Mouse (Mus musculus): ENCODE measurements around the gene Pla2r1. TPM values are rescaled to one million over a fixed set of nuclear protein-coding genes. Genes with fewer than 3 reads are reported as not detected.
A peak's percentile ranks its signal among the peaks of the same experiment; 100 is the strongest.

The Pla2r1 gene
- total RNA-seq, 2 experiments from 2014 or later: 0.82 to 1.6 TPM

- DNase-seq: no peak
- intact Hi-C loops (cut with DNase I): no loop called here
- H3K27ac ChIP-seq: no peak overlapping the region
Measured at GRCm38 (mm10) chr2:60384083-60384762, 168.9 kb downstream of the Pla2r1 start.

GRCm38 (mm10) chr2:60382858-60383669, 170.0 kb downstream of the Pla2r1 start, which contains the start of gene Ly75:
Gene Ly75 (minus strand): TSS chr2:60383303.
- Histone ChIP-seq H3K27ac (no peak within 1 kb of the TSS), H3K4me3 (peak within 1 kb of the TSS; percentile 77)
- intact Hi-C loops (cut with DNase I): no loop called here
- DNase-seq: peak; percentile 85
- TF ChIP-seq CTCF (IDR thresholded peaks at IDR 0.05): no peak

More at GRCm38 (mm10) chr2:60384083-60384762, 168.9 kb downstream of the Pla2r1 start:
- no peak overlapping the region for H3K4me3 ChIP-seq
- no peak for TF ChIP-seq CTCF (IDR thresholded peaks at IDR 0.05)

GRCm38 (mm10) chr2:60382346-60382745, 170.8 kb downstream of the Pla2r1 start:
- TF ChIP-seq CTCF (IDR thresholded peaks at IDR 0.05): no peak
- H3K4me3 ChIP-seq: peak overlapping the region; percentile 77
- H3K27ac ChIP-seq: no peak overlapping the region
- DNase-seq: no peak
- intact Hi-C loops (cut with DNase I): no loop called here

- no peak for DNase-seq
- TF ChIP-seq CTCF (IDR thresholded peaks at IDR 0.05): no peak
- intact Hi-C loops (cut with DNase I): no loop called here
- no peak overlapping the region for H3K4me3 ChIP-seq
- H3K27ac ChIP-seq: no peak overlapping the region
Measured at GRCm38 (mm10) chr2:60377260-60377659, 175.8 kb downstream of the Pla2r1 start.

GRCm38 (mm10) chr2:60375608-60376107, 177.4 kb downstream of the Pla2r1 start:
- intact Hi-C loops (cut with DNase I): no loop called here
- Histone ChIP-seq H3K27ac (no peak overlapping the region), H3K4me3 (no peak overlapping the region)
- no peak for TF ChIP-seq CTCF (IDR thresholded peaks at IDR 0.05)
- DNase-seq: no peak

GRCm38 (mm10) chr2:60375126-60375525, 178.0 kb downstream of the Pla2r1 start:
- no peak overlapping the region for H3K27ac ChIP-seq
- no peak overlapping the region for H3K4me3 ChIP-seq
- no peak for DNase-seq
- TF ChIP-seq CTCF (IDR thresholded peaks at IDR 0.05): no peak
- intact Hi-C loops (cut with DNase I): no loop called here

- H3K4me3 ChIP-seq: no peak overlapping the region
- no peak overlapping the region for H3K27ac ChIP-seq
- TF ChIP-seq CTCF (IDR thresholded peaks at IDR 0.05): no peak
- intact Hi-C loops (cut with DNase I): no loop called here
- no peak for DNase-seq
Measured at GRCm38 (mm10) chr2:60370188-60370587, 182.9 kb downstream of the Pla2r1 start.

- intact Hi-C loops (cut with DNase I): no loop called here
- H3K4me3 ChIP-seq: no peak overlapping the region
- no peak for DNase-seq
- no peak overlapping the region for H3K27ac ChIP-seq
- no peak for TF ChIP-seq CTCF (IDR thresholded peaks at IDR 0.05)
Measured at GRCm38 (mm10) chr2:60369454-60369853, 183.7 kb downstream of the Pla2r1 start.

- no peak for TF ChIP-seq CTCF (IDR thresholded peaks at IDR 0.05)
- intact Hi-C loops (cut with DNase I): no loop called here
- H3K27ac ChIP-seq: no peak overlapping the region
Measured at GRCm38 (mm10) chr2:60367871-60368270, 185.2 kb downstream of the Pla2r1 start.

More at GRCm38 (mm10) chr2:60367871-60368270, 185.2 kb downstream of the Pla2r1 start:
- DNase-seq: no peak
- no peak overlapping the region for H3K4me3 ChIP-seq

Other genes starting within 250 kb of the Pla2r1 start
- gene Ly75, start 170.0 kb downstream of the Pla2r1 start, total RNA-seq (2021): under 1 TPM; 0.03 to 0.05 TPM
- 10 to 100 TPM; 18.3 to 50.1 TPM for gene Itgb6, start 169.3 kb upstream of the Pla2r1 start, total RNA-seq (2021)

All from gastrocnemius, adult 2 months (tissue).